Mouse (Mus musculus) 416B (cell line): ENCODE results near the gene Pcsk5.

Experiments used
- DNase-seq: peaks from one replicate; pipeline ENCODE4 v3.0.0; 2011; ENCODE audit warnings: low read depth

The Pcsk5 gene

DNA sequence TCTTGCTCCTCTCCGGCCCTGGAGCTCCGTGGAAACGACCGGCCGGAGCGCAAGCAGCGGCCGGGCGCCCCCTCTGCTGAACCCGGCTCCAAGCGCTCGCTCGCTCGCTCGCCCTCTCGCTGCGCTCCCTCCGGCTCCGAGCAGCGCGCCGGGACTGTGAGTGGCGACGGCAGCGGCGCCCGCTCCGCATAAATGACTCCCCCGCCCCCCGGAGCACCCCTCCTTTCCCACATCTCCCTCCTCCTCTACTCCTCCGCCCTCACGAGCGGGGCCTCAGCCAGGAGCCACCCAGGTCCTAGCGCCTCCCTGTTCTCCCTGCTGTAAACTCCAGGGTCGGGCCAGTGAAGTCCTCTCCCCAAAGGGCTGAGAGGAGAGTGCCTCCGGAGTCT is at the start of gene Pcsk5:
TSS of gene Pcsk5 (minus strand) at position 162 of the 389 bp plus-strand sequence.
- DNase-seq, result no peak

DNA sequence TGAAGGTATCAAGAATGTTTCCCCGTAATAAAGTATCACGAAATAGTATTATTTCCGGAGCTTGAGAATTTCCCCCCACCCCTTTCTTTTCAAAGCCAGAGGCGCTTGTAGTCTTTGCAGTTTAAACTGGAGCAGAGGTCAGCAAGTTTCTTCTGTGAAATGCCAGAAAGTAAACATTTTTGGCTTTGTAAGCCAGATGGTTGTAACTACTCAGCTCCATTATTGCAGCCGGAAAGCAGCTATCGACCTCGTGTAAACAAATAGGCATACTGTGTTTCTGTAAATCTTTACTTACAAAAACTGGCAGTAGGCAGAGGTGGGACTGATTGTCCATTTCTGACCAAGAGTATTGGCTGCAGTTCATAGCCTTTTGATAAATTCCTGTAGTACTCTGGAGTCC is 38.4 kb upstream of the Pcsk5 start:
- DNase-seq, result no peak

DNA sequence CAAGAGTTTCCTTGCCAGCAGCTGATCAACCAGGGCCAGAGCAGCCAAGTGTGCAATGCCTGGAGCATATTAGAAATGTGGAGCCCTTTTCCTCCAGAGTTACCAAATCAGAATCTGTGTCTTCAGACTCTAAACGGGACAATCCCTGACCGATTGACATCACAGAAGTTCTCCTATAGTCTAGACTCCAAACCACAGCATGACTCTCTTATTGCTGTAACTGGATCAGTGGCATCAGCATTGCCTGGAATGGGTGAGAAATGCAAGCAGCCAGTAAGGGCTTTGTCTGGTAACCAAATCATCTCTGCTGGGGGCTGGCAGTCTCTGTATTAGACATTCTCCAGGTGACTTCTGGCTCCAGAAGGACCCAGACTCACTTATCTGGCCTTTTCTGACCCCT is 37.0 kb upstream of the Pcsk5 start:
- DNase-seq, result no peak

DNA sequence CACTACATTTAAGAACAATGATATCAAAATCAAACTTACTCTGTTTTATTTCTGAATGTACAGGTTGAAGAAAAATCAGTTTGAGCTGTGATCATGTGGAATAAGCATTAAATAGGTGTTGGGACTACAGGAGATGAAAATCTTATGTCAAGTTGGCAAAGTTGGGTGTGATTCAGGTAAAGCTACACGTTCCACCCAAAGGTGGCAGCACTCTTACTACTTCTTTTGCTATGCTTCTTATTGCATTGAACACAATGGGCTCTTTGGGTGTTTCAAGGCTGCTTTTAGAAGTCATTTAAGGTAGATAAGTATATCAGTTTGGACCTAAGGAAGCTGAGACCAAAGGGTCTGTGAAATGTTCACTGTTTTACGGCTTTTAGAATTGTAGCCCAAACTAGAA is 36.3 kb upstream of the Pcsk5 start:
- DNase-seq, result no peak

DNA sequence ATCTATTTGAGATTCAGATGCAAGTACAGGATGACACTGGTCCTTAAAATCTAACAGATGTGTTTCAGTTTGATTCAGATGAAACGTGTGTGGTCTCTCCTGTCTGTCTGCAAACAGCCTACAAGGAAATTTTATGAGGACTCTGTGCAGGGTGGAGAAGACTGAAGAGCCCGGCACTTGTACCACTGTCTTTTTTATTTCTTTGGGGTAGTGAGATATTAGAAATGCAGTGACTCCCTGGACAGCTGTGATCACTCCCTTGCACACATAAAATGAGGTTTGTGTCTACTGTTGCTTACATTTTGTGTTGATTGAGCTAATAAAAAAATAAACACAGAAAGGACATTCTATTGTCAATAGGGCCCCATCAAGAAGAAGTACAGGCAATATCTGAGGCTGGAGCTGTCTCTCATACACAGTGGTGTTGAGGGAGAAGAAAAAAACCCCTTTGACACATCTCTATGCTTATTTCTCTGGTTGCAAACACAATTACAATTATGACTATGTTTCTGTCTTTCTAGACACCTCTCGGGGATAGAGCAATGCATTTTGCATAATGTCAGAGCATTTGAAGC is 29.0 kb upstream of the Pcsk5 start:
- DNase-seq, result no peak

DNA sequence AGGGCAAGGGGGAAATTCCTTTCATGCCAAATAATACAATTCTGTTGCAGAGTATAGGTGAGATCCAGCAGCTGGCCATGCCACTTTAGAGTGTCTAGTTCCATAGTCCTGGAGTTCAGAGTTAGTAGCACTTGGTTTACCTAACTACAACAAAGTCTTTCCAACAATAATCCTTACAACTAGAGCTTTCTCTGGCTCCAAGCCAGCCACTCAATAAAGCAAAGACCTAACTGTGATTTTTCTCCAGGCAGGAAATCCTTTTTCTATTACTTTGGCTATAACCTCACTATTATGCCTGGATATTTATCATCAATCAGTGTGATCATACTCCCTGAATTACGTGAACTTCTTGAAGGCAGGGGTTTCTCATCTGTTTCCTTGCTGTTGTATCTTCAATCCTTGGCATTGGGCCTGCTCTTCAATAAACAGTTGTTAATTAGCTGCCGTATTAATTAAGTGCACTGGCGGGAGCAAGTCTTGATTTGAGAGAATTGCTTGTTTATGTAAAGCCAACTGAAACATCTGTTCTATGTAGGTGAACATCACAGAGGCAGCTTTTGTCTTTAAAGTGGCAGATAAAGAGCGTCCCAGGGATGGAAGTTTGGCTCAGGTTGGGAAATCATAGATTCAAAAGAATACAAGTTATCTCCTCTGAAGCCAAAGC is 23.1 kb upstream of the Pcsk5 start:
- no peak for DNase-seq

DNA sequence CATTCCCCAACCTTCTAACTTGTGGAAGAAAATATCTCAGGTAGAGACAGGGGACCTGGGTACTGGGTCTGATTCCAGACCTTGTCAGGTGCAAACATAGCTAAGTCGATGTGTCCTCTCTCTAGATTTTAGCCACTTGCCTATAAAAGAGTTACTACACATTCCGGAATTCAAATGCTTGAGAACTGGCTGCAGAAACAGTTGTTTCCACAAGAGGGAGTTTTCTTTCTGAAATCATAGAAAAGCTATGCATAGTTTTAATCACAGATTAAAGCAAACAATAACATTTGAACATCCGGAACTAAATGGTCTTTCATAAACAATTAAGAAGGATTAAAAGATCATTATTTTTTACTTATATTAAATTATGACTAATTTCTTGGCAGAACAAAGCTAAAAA is 19.3 kb upstream of the Pcsk5 start:
- peak; percentile 17 for DNase-seq

DNA sequence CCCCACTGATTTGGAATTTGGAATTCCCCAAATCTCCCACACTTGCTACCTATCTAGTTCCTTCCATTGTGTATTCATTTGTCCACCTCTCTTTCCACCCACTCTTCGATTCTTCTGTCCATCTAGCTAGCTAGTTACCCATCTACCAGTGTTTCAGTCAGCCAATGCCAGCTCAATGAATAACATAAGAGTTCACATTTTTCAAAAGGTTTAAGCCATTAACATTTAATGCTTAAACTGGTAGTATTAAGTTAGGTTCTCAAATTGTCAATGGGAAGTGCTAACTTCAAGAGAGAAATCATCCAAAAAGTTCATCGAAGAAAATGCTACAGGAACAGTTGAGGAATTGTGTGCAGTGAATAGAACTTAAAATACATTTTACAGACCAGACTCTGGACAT is 11.0 kb upstream of the Pcsk5 start:
- DNase-seq, result no peak

DNA sequence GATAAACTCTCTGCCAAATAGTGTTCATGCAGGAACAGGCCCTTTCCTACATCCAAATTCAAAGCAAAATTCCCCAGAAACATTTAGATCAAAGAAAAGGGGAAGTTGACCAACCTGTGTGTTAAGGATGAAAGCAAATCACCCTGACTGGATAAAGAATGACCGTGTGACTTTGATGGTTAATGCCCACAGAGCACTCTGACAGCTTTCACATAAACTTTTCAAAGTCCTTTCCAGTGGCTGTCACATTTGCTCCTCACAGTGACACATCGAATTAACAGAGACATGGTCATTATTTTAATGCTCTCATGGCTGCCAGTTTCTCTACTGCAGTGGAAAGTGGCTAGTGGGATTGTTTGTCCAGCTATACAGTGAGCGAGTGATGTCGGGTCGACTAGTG is 8.5 kb upstream of the Pcsk5 start:
- no peak for DNase-seq

DNA sequence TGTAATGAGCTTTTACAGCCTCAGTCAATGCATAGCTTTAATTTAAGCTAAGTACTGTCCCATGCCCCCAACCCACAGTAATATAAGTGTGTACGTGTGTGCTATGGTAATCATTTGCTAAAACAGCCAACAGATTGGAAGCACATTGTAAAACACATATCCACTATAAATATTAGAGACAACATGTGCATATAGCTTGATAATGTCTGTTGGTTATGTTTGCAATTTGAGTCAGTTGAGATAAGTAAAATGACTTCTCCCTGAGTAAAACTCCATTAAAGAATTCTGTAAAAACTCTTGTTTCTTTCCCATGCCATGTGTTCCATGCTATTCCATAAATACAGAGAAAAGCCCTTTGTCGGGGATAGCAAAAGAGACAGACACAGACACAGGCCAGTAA is 4.2 kb upstream of the Pcsk5 start:
- DNase-seq, result no peak

DNA sequence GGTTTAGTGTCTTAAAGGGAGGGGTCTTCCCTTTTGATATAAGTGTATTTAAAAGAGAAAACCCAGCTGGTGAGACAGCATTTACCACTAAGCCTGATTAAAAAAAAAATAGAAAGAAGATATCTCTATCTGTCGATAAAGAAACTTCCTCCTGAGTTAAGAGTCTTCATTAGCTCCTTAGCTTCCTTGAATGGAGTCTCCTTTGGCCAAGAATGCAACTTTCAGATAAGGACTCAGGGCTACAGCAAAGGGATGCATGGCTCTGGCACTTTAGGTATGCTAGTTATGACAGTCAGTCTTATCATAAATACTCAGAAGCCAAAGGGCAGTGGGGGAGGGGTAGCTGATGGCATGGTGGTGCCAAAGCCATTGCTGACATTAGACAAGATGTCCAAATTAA is 2.4 kb upstream of the Pcsk5 start:
- DNase-seq, result no peak

DNA sequence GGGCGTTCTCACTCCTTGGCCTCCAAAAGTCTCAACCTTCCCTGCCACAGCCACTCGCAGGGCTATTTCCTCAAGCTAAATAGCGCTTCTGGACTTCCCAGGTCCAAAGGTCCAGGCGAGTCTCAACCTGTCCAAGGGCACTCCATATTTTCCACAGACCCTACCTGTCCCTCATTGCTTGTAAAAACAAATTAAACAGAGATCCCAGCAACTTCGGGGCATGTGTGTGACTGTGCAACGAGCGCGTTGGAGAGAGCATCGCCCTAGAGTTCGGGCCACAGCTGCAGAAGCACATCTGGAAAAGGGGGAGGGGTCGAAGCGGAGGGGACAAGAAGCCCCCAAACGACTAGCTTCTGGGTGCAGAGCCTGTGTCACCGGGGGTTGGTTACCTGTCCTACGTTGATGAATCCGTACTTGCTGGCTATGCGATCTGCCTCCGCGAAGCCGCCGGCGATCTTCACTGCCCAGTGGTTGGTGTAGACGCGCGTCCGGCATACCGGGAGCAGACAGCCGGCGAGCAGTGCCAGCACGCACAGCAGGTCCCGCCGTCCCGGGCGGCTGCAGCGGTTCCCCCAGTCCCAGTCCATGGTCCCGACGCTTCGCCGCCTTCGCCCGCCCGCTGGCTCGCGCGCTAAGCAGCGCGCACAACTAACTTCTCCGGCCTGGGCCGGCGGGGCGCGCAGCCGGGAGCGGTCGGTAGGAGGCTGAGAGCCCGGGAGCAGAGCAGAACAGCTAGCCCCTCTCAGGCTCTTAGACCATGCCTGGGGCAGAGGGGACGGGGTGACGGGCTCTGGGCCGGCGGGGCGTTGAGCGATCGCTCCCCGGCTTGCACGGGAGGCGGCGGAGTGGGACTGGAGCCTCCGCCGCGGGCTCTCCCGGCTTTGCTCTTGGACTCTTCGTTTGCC is 614 bp downstream of the Pcsk5 start:
- no peak for DNase-seq

DNA sequence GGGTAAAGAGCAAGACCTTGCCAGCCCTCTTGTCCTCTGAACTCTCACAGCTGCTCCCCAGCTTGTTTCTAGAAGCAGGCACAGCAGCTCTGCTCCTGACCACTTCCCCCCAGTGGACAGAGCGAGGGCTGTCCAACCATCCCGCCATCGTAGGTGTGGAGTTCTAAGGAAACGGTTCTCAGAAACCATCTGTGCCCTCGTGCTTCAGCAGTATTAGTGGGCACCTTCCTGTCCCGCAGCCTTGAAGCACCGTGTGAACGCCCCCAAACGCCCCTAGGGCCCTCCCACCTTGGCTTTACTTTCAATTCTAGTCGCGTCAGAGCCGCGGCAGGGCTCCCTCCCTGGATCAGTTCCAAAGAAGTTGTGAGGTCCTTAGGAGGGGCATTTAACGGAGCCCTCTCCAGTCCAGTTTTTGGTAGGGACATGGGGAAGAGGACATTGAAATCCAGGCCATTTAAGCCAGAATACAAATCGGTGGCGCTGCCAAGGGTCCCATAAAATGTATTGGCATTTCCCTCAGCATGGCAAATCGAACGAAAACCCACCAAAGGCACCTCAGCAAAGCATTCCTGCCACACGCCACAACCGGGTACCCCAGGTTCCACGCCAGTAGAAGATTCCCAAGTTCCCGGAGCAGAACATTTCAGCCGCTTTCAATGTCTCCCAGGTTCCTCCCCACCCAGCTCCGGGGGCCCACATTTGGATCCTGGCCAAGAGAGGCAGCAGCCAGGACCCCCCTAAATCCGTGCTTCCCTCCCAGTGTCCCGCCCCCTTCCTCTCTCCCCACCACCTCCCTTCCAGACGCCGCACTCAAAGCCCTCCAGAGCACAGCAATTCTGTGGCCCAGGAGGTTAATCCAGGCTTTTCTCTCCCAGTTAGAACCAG is 1.5 kb downstream of the Pcsk5 start:
- DNase-seq, result no peak

DNA sequence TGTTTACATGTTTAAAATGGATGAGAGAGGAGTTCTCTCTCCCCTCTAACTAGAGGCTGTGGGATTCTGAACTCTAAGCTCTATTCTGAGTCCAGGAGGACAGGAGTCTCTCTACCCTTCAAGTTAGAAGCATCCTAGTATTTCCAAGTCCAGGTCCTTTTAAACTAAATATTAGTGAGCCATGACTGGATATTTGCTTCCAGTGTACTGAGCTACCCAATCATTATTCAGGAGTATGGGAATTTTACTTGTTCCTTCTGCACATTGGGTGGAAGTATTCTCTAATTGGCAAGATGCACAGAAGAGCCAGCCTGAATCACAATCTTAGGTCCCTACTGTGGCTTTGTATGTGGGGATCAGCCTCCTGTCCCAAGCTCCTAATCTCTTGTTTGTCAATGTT is 2.5 kb downstream of the Pcsk5 start:
- DNase-seq, result no peak

DNA sequence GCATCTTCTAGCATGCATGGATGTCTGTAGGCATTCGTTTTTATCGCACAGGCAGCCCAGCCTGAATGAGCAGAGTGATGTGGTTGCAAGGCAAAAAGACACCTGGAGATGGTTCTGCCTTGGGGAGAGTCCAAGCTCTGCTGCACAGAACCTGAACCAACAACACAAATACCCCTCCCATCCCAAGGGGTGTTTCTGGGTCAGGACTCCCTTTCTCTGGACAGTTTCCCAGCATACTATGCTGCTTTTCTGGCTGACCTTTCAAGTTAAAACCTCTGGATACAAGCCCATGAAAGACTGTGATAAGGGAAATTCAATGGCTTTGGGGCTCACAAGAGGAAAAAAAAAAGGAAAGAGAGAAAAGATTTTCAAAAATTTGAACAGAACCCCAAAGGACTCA is 6.1 kb downstream of the Pcsk5 start:
- no peak for DNase-seq

DNA sequence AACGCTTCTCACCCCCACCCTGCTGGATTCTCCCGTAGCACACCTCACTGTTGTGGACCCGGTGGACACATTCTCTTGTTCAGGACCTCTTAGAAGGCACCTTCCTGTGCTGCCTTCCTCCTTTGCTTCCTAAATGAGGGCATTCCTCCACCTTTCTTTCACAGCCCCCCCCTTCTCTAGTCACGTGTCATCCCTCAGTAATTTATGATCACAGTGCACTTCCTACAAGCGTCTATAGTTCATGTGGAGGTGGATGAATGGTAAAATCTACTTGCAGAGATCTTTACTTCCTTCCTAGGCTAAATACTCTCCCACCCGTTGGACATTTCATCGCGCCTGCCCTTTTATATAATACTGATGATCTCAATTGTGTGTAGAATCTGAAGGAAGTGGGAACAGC is 9.0 kb downstream of the Pcsk5 start:
- no peak for DNase-seq

DNA sequence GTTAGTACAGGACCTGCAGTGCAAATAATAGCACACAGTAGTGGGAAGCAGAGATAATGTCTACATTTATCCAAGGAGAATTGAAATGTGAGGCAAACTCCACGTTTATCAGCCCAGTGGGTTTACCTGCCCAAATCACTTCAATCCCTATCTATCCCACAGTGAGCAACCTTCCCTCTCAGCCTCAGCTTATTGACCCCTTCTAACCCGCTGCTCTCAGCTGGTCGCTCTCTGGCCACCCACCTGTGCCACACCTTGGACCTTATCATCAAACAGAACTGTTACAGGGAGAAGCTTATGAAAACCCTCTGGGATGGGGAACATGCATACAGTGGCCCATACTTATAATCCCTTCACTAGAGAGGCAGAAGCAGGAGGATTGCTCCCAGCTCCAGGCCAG is 10.7 kb downstream of the Pcsk5 start:
- DNase-seq, result no peak

DNA sequence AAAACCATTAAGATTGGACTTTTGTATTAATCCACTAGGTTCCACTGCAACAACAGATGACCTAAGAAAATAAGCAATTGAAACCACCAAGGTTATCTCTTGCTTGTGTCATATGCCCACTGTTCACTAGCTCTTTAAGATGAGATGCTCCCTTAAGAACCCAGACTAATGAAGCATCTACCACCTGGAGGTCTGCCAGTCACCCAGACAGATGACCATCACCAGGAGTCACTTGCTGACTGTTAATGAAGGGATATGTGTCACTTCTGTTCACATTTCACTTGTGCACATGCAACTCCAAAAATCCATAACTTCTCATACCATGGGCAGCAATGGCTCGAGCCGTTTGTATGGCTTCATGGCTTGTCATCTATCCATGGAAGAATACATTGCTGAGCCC is 17.4 kb downstream of the Pcsk5 start:
- no peak for DNase-seq

DNA sequence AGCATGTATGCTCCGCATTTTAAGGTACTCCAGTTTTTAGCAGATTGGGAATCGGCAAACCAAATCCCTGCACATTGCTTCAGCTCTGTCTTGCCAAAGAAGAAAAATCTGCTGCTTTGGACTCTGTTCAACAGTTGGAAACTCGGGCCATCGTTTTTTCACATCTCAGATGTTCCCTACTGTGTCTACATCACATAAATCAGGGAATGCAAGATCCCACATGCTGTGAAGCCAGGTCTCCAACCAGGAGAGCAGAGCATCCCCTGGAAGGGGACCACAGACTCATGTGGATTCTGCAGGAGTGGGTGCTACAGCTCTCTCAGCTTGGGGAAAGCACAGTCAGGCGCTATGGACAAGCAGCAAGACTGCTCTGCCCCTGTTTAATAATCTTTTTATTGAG is 18.4 kb downstream of the Pcsk5 start:
- no peak for DNase-seq

DNA sequence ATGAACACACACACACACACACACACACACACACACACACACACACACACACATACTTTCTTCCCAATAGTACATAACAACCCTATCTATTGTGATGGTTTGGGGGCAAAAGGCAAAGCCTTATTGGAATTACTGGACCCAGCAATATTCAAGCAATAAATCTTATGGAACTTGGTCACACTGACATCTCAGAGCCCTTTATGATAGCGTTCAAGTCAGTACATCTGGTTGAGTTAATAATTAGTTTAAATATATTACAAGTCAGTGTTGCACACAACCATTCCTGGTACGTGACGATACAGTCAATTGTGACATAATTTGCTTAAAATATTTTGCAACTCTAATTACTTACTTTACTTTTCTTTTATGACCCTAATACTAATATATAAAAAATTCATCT is 22.4 kb downstream of the Pcsk5 start:
- DNase-seq, result no peak

DNA sequence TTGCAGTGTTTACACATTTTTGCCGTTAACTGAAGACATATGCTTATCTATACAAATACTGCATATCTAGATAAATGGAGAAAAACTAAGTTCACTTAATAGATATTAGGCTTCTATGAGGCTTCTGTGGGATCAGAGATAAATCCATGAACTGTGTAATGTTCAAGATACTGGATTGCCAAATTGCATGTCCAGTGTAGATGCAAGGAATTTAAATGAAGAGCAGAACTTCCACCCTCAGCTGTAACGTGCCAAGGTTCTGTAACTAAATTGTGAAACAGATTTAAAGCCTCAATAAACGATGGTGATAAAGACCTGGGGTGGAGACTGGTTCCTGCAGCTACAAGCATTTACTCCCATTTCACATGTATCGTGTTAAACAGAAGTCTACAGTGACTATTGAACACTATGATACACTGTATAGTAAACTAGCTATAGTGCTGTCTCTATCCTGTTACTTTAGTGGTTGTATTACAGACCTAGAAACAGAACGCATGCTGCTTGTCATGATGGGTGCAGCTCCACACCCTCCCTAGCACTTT is 23.9 kb downstream of the Pcsk5 start:
- no peak for DNase-seq

DNA sequence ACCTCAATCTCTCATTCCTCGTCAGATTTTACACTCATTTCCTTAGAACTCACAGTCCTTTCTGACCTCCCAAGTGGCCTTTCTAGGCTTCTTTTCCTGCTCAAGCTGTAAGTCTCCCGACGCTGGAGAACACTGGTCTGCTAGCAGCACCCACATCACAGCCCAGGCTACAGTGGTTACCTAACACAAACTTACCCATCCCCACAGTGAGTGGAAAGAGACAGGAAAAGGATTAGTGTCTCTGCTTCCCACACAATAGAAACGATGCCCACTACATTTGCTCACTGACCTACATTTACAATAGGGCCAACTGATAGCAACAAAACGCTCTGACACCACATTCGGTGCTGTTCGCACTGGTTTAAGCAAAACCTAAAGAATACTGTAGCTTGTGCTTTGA is 24.8 kb downstream of the Pcsk5 start:
- DNase-seq, result no peak
